Mouse (Mus musculus): ENCODE data around the gene Gpr68. TPM values are rescaled to one million over a fixed set of nuclear protein-coding genes. Genes with fewer than 3 reads are reported as not detected.

Gene Gpr68
- total RNA-seq, 2 experiments from 2014 or later = 18.1 to 20.7 TPM

- DNase-seq (ENCODE audit: extremely low spot score in 1 of 2, low spot score in 1 of 2) = no peak
These were observed 70.8 kb downstream of the Gpr68 start for GRCm38 (mm10) chr12:100837208-100837607.

GRCm38 (mm10) chr12:100831629-100832325, 76.2 kb downstream of the Gpr68 start:
- no peak for DNase-seq (ENCODE audit: extremely low spot score in 1 of 2, low spot score in 1 of 2)

- DNase-seq (ENCODE audit: extremely low spot score in 1 of 2, low spot score in 1 of 2) = no peak
These were observed 77.0 kb downstream of the Gpr68 start for GRCm38 (mm10) chr12:100831021-100831420.

Other genes with a start within 250 kb of the Gpr68 start
- 10 to 100 TPM; 20.9 to 22.4 TPM for gene Rps6ka5, start 181.2 kb downstream of the Gpr68 start, total RNA-seq (2021)
- gene Dglucy, start 129.1 kb downstream of the Gpr68 start, total RNA-seq (2021) = 1 to 10 TPM; 6.4 to 7.4 TPM
- 10 to 100 TPM; 26.7 to 40.1 TPM for gene Ccdc88c, start 120.9 kb upstream of the Gpr68 start, total RNA-seq (2021)
- gene Ppp4r3a, start 175.5 kb upstream of the Gpr68 start, total RNA-seq (2021) = 10 to 100 TPM; 37.0 to 42.9 TPM

All from layer of hippocampus, postnatal 25 days (tissue).